Mouse (Mus musculus) liver, adult 2 months (tissue): ENCODE results near the gene Tmem208. TPM values are rescaled to one million over a fixed set of nuclear protein-coding genes. Genes with fewer than 3 reads are reported as not detected.

Experiments
- DNase-seq: peaks from one replicate; pipeline ENCODE4 v3.0.0-alpha.2; 2011; ENCODE audit warnings: low read depth, low spot score; ENCODE audit errors: extremely low read depth
- H3K27ac ChIP-seq: fragments of 200-500 bp; replicated peaks from 2 replicates; pipeline ENCODE4 v1.5.1; 2012; ENCODE audit warnings: low read depth, mild to moderate bottlenecking, control low read depth, inconsistent platforms, low read length; ENCODE audit not compliant: insufficient read depth
- H3K27me3 ChIP-seq: fragments of 200-500 bp; 2 replicates; pipeline ENCODE4 v1.6.1; 2012; ENCODE audit warnings: mild to moderate bottlenecking, moderate library complexity, low read length, inconsistent platforms; ENCODE audit not compliant: control insufficient read depth, insufficient read depth
- H3K36me3 ChIP-seq: fragments of 200-500 bp; 2 replicates; pipeline ENCODE4 v1.6.1; 2012; ENCODE audit warnings: low read length, inconsistent platforms; ENCODE audit not compliant: control insufficient read depth, insufficient read depth
- H3K4me1 ChIP-seq: fragments of 200-500 bp; 2 replicates; pipeline ENCODE4 v1.6.1; 2011; ENCODE audit warnings: low read length; ENCODE audit not compliant: control insufficient read depth, insufficient read depth
- H3K4me3 ChIP-seq: fragments of 200-500 bp; 2 replicates; pipeline ENCODE4 v1.5.1; 2011; ENCODE audit warnings: low read depth, mild to moderate bottlenecking, control low read depth, low read length, moderate library complexity; ENCODE audit not compliant: insufficient read depth
- H3K79me2 ChIP-seq: fragments of 200-500 bp; 2 replicates; pipeline ENCODE4 v1.6.1; 2012; ENCODE audit warnings: inconsistent platforms, mild to moderate bottlenecking, low read length, moderate library complexity; ENCODE audit not compliant: control insufficient read depth, insufficient read depth
- H3K9ac ChIP-seq: fragments of 200-500 bp; 2 replicates; pipeline ENCODE4 v1.6.1; 2012; ENCODE audit warnings: low read depth, mild to moderate bottlenecking, control low read depth, inconsistent platforms, low read length
- CTCF ChIP-seq: fragments of 200-500 bp; IDR thresholded peaks from 2 replicates; pipeline ENCODE4 v1.5.1; 2011; ENCODE audit warnings: low read depth, low read length, control low read depth
- POLR2A ChIP-seq: fragments of 200-500 bp; IDR thresholded peaks from 2 replicates; pipeline ENCODE4 v1.6.1; 2011; ENCODE audit warnings: low read length, control low read depth; ENCODE audit not compliant: insufficient read depth; ENCODE audit errors: extremely low read depth
- WGBS: fragments of 180-500 bp; shearing (Covaris S2); methylation state at CpG from one replicate; pipeline ENCODE4 v1.1.7; 2018; 5-methylcytosine and 5-hydroxymethylcytosine counted together
- polyA plus RNA-seq: library from polyadenylated mRNA; depleted of rRNA; stranded (reverse); fragments of >200 nt; gene quantifications from 2 replicates; pipeline ENCODE4 v1.2.3, GENCODE M21; 2012
- total RNA-seq: library from RNA; depleted of rRNA; stranded (reverse); fragments of >200 nt; gene quantifications from 2 replicates; pipeline ENCODE4 v1.2.3, GENCODE M21; 2014

Gene Tmem208
- total and polyA plus RNA-seq, 2 experiments: 90.9 to 104 TPM

DNA sequence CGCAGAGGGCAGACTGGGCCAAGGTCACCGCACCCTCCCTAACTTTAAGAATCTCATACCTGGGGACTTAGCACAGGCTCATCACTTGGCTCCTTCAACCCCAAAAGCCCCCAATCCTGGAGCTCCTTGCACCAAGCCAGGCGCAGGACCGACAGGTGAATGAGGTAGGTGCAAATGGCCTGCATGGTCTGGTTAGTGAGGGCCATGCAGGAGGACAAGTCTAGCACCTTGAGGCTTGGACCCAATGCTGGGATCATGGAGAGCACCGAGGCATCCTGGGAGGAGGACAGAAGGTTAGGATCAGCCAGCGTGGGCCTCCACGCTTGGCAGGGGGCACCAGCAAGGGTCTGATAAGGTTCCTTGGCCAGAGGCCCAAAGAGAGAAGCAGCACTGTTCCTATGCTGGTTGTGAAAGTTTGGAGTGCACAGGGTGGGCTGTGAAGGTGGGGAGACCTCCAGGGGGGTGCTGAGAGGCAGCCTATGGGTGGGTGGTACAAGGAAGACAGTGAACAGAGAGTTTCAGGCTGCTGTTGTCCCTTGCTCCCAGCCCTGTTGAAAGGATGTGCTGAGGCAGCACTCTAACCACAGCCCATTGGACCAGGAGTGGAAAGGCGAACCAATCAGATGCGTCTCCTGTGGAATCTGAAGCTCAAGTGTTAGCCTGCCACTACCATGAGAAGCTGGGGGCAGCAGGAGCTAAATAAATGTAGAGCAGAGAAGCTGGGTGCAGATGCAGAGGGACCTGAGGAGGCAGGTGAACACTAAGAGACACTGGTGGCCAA, 12.3 kb upstream of the Tmem208 start:
- no peak overlapping the region for H3K27ac ChIP-seq
- H3K36me3 ChIP-seq: peaks cover 2% of the 10 kb centered on the region; the same call in 1 of the 2 replicates
- no peaks in the 10 kb centered on the region for H3K79me2 ChIP-seq
- no peaks in the 10 kb centered on the region for H3K4me1 ChIP-seq
- H3K9ac ChIP-seq: no peak overlapping the region
- no peak for DNase-seq
- TF ChIP-seq POLR2A (no peak), CTCF (no peak)
- WGBS: 92% methylated on average over 9 of the region's 9 CpGs
- no peak overlapping the region for H3K4me3 ChIP-seq
- H3K27me3 ChIP-seq: no peaks in the 10 kb centered on the region

DNA sequence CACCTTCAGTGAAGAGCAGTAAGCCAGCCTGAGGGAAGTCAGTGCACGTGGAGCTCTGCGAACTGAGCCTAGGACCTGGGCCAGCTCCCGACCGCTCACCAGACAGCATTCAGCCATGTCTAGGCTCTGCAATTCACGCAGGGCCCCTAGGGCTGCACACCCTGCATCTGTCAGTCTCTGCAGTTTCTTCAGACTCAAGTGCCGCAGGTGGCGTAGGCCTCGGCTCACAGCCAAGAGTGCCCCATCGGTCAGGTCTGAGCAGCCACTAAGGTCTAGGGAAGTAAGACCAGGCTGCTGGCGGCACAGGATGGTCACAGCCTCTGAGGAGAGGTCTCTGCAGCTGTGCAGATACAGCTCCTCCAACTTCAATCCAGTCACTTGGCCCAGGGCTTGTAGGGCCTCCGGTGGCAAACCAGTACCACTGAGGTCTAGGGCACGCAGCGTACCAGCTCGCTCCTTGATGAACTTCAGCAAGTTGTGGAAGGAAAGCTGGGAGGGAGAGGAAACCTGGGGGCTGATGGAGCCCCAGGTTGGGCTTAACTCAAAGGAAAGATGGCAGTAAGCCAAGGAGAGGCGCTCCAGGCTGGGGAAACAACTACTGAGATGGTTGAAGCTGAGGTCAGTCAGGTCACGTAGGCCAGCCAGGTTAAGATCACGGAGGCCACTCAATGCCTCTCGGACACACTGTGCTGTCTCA, 10.9 kb upstream of the Tmem208 start:
- Histone ChIP-seq H3K9ac (no peak overlapping the region), H3K27ac (no peak overlapping the region), H3K79me2 (no peaks in the 10 kb centered on the region), H3K4me3 (no peak overlapping the region), H3K27me3 (no peaks in the 10 kb centered on the region), H3K4me1 (no peaks in the 10 kb centered on the region), H3K36me3 (no peaks in the 10 kb centered on the region)
- DNase-seq: no peak
- WGBS: 92% methylated on average over 18 of the region's 18 CpGs
- TF ChIP-seq POLR2A: no peak
- no peak for TF ChIP-seq CTCF

DNA sequence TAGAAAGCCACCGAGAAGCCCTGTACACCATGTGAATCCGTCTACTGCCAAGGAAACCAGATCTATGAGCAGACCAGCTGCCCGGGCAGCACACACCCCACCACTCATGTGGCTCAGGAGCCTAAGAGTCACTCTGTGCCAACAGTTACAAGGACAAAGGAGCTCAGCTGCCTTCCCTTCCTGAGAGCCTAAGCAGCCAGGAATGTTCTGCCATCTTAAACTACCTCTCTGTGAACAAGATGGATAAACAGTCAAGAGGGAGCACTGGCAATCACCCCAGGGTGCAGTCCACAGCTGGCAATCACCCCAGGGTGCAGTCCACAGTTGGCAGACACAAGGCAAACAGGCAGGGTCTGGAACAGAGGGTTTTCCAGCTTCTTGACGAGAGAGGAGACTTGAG, 8.2 kb upstream of the Tmem208 start:
- WGBS: 78% methylated on average over 4 of the region's 4 CpGs
- Histone ChIP-seq H3K27me3 (no peaks in the 10 kb centered on the region), H3K79me2 (no peaks in the 10 kb centered on the region), H3K4me1 (no peaks in the 10 kb centered on the region), H3K9ac (no peak overlapping the region), H3K27ac (no peak overlapping the region), H3K36me3 (no peaks in the 10 kb centered on the region; the same call in 1 of the 2 replicates), H3K4me3 (no peak overlapping the region)
- DNase-seq: no peak
- no peak for TF ChIP-seq CTCF
- TF ChIP-seq POLR2A: no peak

DNA sequence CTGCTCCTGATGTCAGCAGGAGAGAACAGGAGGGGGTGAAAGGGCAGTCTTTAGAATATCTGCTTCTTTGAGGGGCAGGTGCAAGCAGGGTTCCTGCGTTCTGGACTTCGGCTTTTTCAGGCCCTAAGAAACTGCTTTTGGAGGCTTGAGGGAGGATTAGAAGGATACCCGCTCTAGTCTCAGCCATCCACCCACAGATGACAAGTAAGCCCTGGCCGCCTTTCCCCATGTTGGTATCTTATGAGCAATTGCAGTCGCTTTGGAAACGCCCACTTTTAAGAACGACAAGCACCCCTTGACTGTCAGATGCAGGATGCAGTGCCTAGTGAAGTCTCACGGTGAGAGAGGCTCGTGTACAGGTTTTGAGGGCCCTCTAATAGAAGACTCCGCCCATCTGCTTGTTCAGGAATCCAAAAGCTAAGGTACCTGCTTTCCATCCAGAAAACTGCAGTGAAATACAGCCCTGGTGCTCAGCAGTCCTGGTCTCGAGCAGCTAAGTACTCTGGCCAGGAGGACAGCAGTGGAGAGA, 7.4 kb upstream of the Tmem208 start:
- no peak for TF ChIP-seq POLR2A
- no peak for TF ChIP-seq CTCF
- Histone ChIP-seq H3K4me1 (no peaks in the 10 kb centered on the region), H3K4me3 (no peak overlapping the region), H3K27ac (no peak overlapping the region), H3K27me3 (no peaks in the 10 kb centered on the region), H3K79me2 (no peaks in the 10 kb centered on the region), H3K9ac (no peak overlapping the region), H3K36me3 (no peaks in the 10 kb centered on the region; the same call in 1 of the 2 replicates)
- DNase-seq: no peak
- WGBS: 92% methylated on average over 11 of the region's 11 CpGs

DNA sequence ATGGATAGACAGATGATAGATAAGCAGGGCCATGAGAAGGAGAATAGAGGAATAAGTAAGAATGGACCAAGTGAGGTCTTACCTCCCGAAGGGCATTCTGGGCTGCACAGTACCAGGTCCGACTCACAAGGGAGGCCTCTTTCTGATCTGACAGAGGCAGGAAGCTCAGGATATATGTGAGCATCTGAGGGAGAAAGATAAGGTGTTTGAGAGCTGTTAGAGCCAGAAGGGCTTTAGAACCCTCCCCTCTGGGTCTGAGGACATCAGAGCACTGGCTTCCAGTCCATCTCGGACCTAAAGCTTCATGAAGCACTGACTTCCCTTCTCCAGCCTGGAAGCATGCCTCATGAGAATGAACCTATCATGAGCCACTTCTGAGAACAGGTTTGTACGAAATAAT, 3.0 kb upstream of the Tmem208 start:
- Histone ChIP-seq H3K36me3 (no peaks in the 10 kb centered on the region; the same call in 1 of the 2 replicates), H3K4me1 (peaks cover 11% of the 10 kb centered on the region), H3K27me3 (no peaks in the 10 kb centered on the region), H3K4me3 (no peak overlapping the region), H3K27ac (no peak overlapping the region), H3K9ac (no peak overlapping the region), H3K79me2 (peaks cover 7% of the 10 kb centered on the region; the same call in 1 of the 2 replicates)
- TF ChIP-seq POLR2A (no peak), CTCF (no peak)
- no peak for DNase-seq
- 82% methylated on average over 4 of the region's 4 CpGs for WGBS
